Mouse (Mus musculus) adrenal gland, adult 10 weeks (tissue): ENCODE data around the gene Fbxw21. TPM values are rescaled to one million over a fixed set of nuclear protein-coding genes. Genes with fewer than 3 reads are reported as not detected.

Source experiments
- polyA plus RNA-seq: library from polyadenylated mRNA; stranded (reverse); fragments of 350-450 nt; fragmentation: Illumina TruSeq; extraction: RNeasy Lipid Tissue Mini Kit (QIAGEN cat#74804); gene quantifications from one replicate; pipeline ENCODE4 v1.2.3, GENCODE M21; 2014; ENCODE audit warnings: low read depth, low replicate concordance

Fbxw21 gene
- polyA plus RNA-seq, result not detected

GRCm38 (mm10) chr9:109161941-109162340, at the start of gene Fbxw21:
Gene Fbxw21 (minus strand): TSS chr9:109162041.

GRCm38 (mm10) chr9:109195875-109196274, 34.0 kb upstream of the Fbxw21 start, which contains the start of gene Fbxw13:
Gene Fbxw13 (minus strand): TSS chr9:109195975.

GRCm38 (mm10) chr9:109095137-109095982, 66.5 kb downstream of the Fbxw21 start, which contains the start of gene Plxnb1:
Gene Plxnb1 (plus strand): TSS chr9:109095389.

Other genes starting within 250 kb of the Fbxw21 start
- not detected for gene Tmem89, start 247.4 kb downstream of the Fbxw21 start, polyA plus RNA-seq
- 50.7 TPM for gene Uqcrc1, start 225.4 kb downstream of the Fbxw21 start, polyA plus RNA-seq
- 0.70 TPM for gene Col7a1, start 208.5 kb downstream of the Fbxw21 start, polyA plus RNA-seq
- 0.52 TPM for gene Ucn2, start 176.0 kb downstream of the Fbxw21 start, polyA plus RNA-seq
- gene Pfkfb4, start 170.3 kb downstream of the Fbxw21 start, polyA plus RNA-seq, result 1.0 TPM
- gene Shisa5, start 123.5 kb downstream of the Fbxw21 start, polyA plus RNA-seq, result 32.3 TPM
- not detected for gene Trex1, start 102.3 kb downstream of the Fbxw21 start, polyA plus RNA-seq
- gene Atrip, start 87.9 kb downstream of the Fbxw21 start, polyA plus RNA-seq, result 12.2 TPM
- 1.5 TPM for gene Ccdc51, start 79.5 kb downstream of the Fbxw21 start, polyA plus RNA-seq
- 717 TPM for gene Tma7, start 79.5 kb downstream of the Fbxw21 start, polyA plus RNA-seq
- 5.8 TPM for gene Plxnb1, start 66.7 kb downstream of the Fbxw21 start, polyA plus RNA-seq
- gene Fbxw13, start 33.9 kb upstream of the Fbxw21 start, polyA plus RNA-seq, result not detected
- not detected for gene Fbxw20, start 72.7 kb upstream of the Fbxw21 start, polyA plus RNA-seq
- not detected for gene Fbxw14, start 125.6 kb upstream of the Fbxw21 start, polyA plus RNA-seq
- gene Fbxw28, start 177.6 kb upstream of the Fbxw21 start, polyA plus RNA-seq, result not detected
- not detected for gene Fbxw22, start 242.3 kb upstream of the Fbxw21 start, polyA plus RNA-seq